Mouse (Mus musculus) cerebellum, adult 2 months (tissue): ENCODE measurements around the gene Themis2. TPM values are rescaled to one million over a fixed set of nuclear protein-coding genes. Genes with fewer than 3 reads are reported as not detected.
A peak's percentile ranks its signal among the peaks of the same experiment; 100 is the strongest.

Experiments
- DNase-seq, 2 experiments: peaks; one replicate each; pipeline ENCODE4 v3.0.0; 2021
- H3K27ac ChIP-seq: fragments of 200-500 bp; 2 replicates; pipeline ENCODE4 v1.5.1; 2012; ENCODE audit warnings: low read length, control low read depth, inconsistent platforms; ENCODE audit not compliant: insufficient read depth
- H3K27me3 ChIP-seq: fragments of 200-500 bp; 2 replicates; pipeline ENCODE4 v1.6.1; 2012; ENCODE audit warnings: inconsistent platforms, mild to moderate bottlenecking, low read length, moderate library complexity; ENCODE audit not compliant: control insufficient read depth, insufficient read depth
- H3K4me1 ChIP-seq: fragments of 200-500 bp; 2 replicates; pipeline ENCODE4 v1.6.1; 2011; ENCODE audit warnings: low read length; ENCODE audit not compliant: control insufficient read depth, insufficient read depth
- H3K4me3 ChIP-seq: fragments of 200-500 bp; replicated peaks from 2 replicates; pipeline ENCODE3; 2011; ENCODE audit warnings: mild to moderate bottlenecking, low read depth, low read length, control low read depth; ENCODE audit not compliant: insufficient read depth
- CTCF ChIP-seq: fragments of 200-500 bp; IDR thresholded peaks from 2 replicates; pipeline ENCODE4 v1.5.1; 2011; ENCODE audit warnings: low read depth, mild to moderate bottlenecking, control low read depth, low read length, moderate library complexity, borderline replicate concordance; ENCODE audit not compliant: insufficient read depth
- POLR2A ChIP-seq: fragments of 200-500 bp; IDR thresholded peaks from 2 replicates; pipeline ENCODE4 v1.6.1; 2011; ENCODE audit warnings: low read length, control low read depth, borderline replicate concordance; ENCODE audit not compliant: insufficient read depth
- WGBS: fragments of 180-500 bp; shearing (Covaris S2); methylation state at CpG from one replicate; pipeline ENCODE4 v1.1.7; 2018; 5-methylcytosine and 5-hydroxymethylcytosine counted together
- polyA plus RNA-seq: library from polyadenylated mRNA; depleted of rRNA; stranded (reverse); fragments of >200 nt; gene quantifications from 2 replicates; pipeline ENCODE4 v1.2.3, GENCODE M21; 2012; rRNA removed

Gene Themis2
- polyA plus RNA-seq: 0.41 and 0.44 TPM in 2 replicates

- WGBS: 4% methylated on average over 21 of the region's 21 CpGs
- Histone ChIP-seq H3K4me3 (peak within 1 kb of the TSS; percentile 34), H3K27ac (no peak within 1 kb of the TSS), H3K4me1 (no peaks in the 10 kb centered on the region), H3K27me3 (peaks cover 1% of the 10 kb centered on the region; the same call in 1 of the 2 replicates)
- TF ChIP-seq POLR2A (no peak), CTCF (no peak)
- DNase-seq: no peak
These were observed at the start of gene Themis2 for GRCm38 (mm10) chr4:132796196-132796886. TSS of gene Themis2 (minus strand) at chr4:132796387.

GRCm38 (mm10) chr4:132843705-132844071 lies 47.5 kb upstream of the Themis2 start:
- H3K27me3 ChIP-seq: no peaks in the 10 kb centered on the region
- no peaks in the 10 kb centered on the region for H3K4me1 ChIP-seq
- no peak for DNase-seq
- H3K27ac ChIP-seq: no peak overlapping the region
- WGBS: 96% methylated on average over 1 of the region's 1 CpGs
- H3K4me3 ChIP-seq: no peak overlapping the region
- TF ChIP-seq POLR2A: no peak
- TF ChIP-seq CTCF: no peak

GRCm38 (mm10) chr4:132842970-132843704 lies 47.0 kb upstream of the Themis2 start, which contains the start of gene Ppp1r8:
TSS of gene Ppp1r8 (minus strand) at chr4:132843169.
- TF ChIP-seq POLR2A (peak; percentile 94), CTCF (no peak; the same call in 1 of the 2 replicates)
- WGBS: 1% methylated on average over 40 of the region's 40 CpGs
- H3K4me1 ChIP-seq: no peaks in the 10 kb centered on the region
- DNase-seq: peak; percentile 89 to 92
- peak within 1 kb of the TSS; percentile 87 for H3K4me3 ChIP-seq
- H3K27me3 ChIP-seq: no peaks in the 10 kb centered on the region
- H3K27ac ChIP-seq: peak within 1 kb of the TSS; percentile 84

- peak; percentile 36 to 53 for DNase-seq
- no peaks in the 10 kb centered on the region for H3K27me3 ChIP-seq
- H3K4me1 ChIP-seq: no peaks in the 10 kb centered on the region
- H3K27ac ChIP-seq: no peak overlapping the region
- TF ChIP-seq CTCF (no peak), POLR2A (no peak)
- under 1% methylated on average over 30 of the region's 30 CpGs for WGBS
- peak overlapping the region; percentile 87 for H3K4me3 ChIP-seq
These were observed 46.2 kb upstream of the Themis2 start for GRCm38 (mm10) chr4:132842281-132842906.

- Histone ChIP-seq H3K27ac (no peak overlapping the region), H3K4me3 (no peak overlapping the region), H3K4me1 (no peaks in the 10 kb centered on the region), H3K27me3 (no peaks in the 10 kb centered on the region)
- TF ChIP-seq CTCF (no peak), POLR2A (no peak)
- WGBS: 76% methylated on average over 3 of the region's 3 CpGs
- no peak for DNase-seq
These were observed 45.3 kb upstream of the Themis2 start for GRCm38 (mm10) chr4:132841493-132841892.

GRCm38 (mm10) chr4:132823614-132824366 lies 27.6 kb upstream of the Themis2 start:
- Histone ChIP-seq H3K27ac (no peak overlapping the region), H3K27me3 (no peaks in the 10 kb centered on the region), H3K4me1 (no peaks in the 10 kb centered on the region), H3K4me3 (no peak overlapping the region)
- peak; percentile 51 for TF ChIP-seq CTCF
- no peak for TF ChIP-seq POLR2A
- DNase-seq: peak in 1 of 2 experiments; percentile 26
- 76% methylated on average over 8 of the region's 8 CpGs for WGBS

GRCm38 (mm10) chr4:132818442-132818841 lies 22.3 kb upstream of the Themis2 start:
- no peaks in the 10 kb centered on the region for H3K27me3 ChIP-seq
- TF ChIP-seq POLR2A (no peak), CTCF (no peak)
- no peak overlapping the region for H3K4me3 ChIP-seq
- no peak for DNase-seq
- WGBS: 57% methylated on average over 2 of the region's 2 CpGs
- no peaks in the 10 kb centered on the region for H3K4me1 ChIP-seq
- no peak overlapping the region for H3K27ac ChIP-seq
